Comparison of ENCODE assay signal across 22 mouse cellular contexts in genomic region chr6:143616386-143616785, GRCm38 (mm10).
DNase-seq lines count a peak whose midpoint lies in the region; ATAC-seq and TF ChIP-seq lines count a peak whose summit lies in the region.
"Had no signal": no experiment of that assay in that cellular context is flagged by ENCODE, and none has a peak within 500 bp of the region (broad histone marks: within the 10 kb centered on the region; RNA-seq: fewer than 3 reads in every experiment).

No protein-coding gene starts in this region.

- no peaks in the 10 kb centered on the region for H3K4me1 ChIP-seq in forebrain, embryonic 11.5 days (replicated peaks; ENCODE audit: control insufficient read depth, insufficient read depth, low read length)
- no peaks in the 10 kb centered on the region for H3K4me1 ChIP-seq in forebrain, embryonic 14.5 days (ENCODE audit: control insufficient read depth, insufficient read depth, low read length)
- H3K4me1 ChIP-seq in lung, adult 2 months (ENCODE audit: control insufficient read depth, insufficient read depth, low read length): no peaks in the 10 kb centered on the region
- H3K4me1 ChIP-seq: embryonic facial prominence, embryonic 12.5 days; forebrain, embryonic 12.5 days; heart, embryonic 13.5 days; hindbrain, embryonic 15.5 days had no signal

- TF ChIP-seq POLR2A in lung, adult 2 months (IDR thresholded peaks at IDR 0.05; ENCODE audit: borderline replicate concordance, extremely low read depth, low read depth, low read length): no peak

- ATAC-seq in forebrain, embryonic 11.5 days (replicated peaks; ENCODE audit: low FRiP score): no peak
- no peak for ATAC-seq in forebrain, embryonic 14.5 days
- ATAC-seq: CD4-positive, CD25-positive, alpha-beta regulatory T cell, adult 4 months; forebrain, postnatal 0 days; intestine, embryonic 16.5 days had no signal

- TF ChIP-seq CTCF in lung, adult 2 months (IDR thresholded peaks at IDR 0.05; ENCODE audit: insufficient read depth, low read length): no peak

- no peaks in the 10 kb centered on the region for H3K27me3 ChIP-seq in forebrain, embryonic 11.5 days (ENCODE audit: control insufficient read depth, insufficient read depth, low read length)
- H3K27me3 ChIP-seq in forebrain, embryonic 14.5 days (replicated peaks; ENCODE audit: control insufficient read depth, insufficient read depth, low read length): no peaks in the 10 kb centered on the region
- H3K27me3 ChIP-seq: embryonic facial prominence, embryonic 12.5 days; forebrain, embryonic 12.5 days; heart, embryonic 13.5 days; hindbrain, embryonic 15.5 days had no signal

- no peak overlapping the region for H3K4me3 ChIP-seq in forebrain, embryonic 11.5 days (ENCODE audit: low read depth, low read length)
- no peak overlapping the region for H3K4me3 ChIP-seq in forebrain, embryonic 14.5 days (ENCODE audit: low read depth, low read length)
- H3K4me3 ChIP-seq in lung, adult 2 months (replicated peaks; ENCODE audit: extremely low read depth, low read depth, low read length): no peak overlapping the region
- H3K4me3 ChIP-seq: embryonic facial prominence, embryonic 12.5 days; forebrain, embryonic 12.5 days; heart, embryonic 13.5 days; hindbrain, embryonic 15.5 days had no signal

- H3K36me3 ChIP-seq in forebrain, embryonic 11.5 days (ENCODE audit: control insufficient read depth, insufficient read depth, low read length): no peaks in the 10 kb centered on the region
- no peaks in the 10 kb centered on the region for H3K36me3 ChIP-seq in forebrain, embryonic 14.5 days (ENCODE audit: control insufficient read depth, insufficient read depth, low read length)
- H3K36me3 ChIP-seq: embryonic facial prominence, embryonic 12.5 days; forebrain, embryonic 12.5 days; G1E; heart, embryonic 13.5 days; hindbrain, embryonic 15.5 days had no signal

- no peak overlapping the region for H3K9ac ChIP-seq in forebrain, embryonic 11.5 days (ENCODE audit: low read length)
- H3K9ac ChIP-seq in forebrain, embryonic 14.5 days (ENCODE audit: low read length): no peak overlapping the region
- H3K9ac ChIP-seq: embryonic facial prominence, embryonic 12.5 days; forebrain, embryonic 12.5 days; forebrain, postnatal 0 days; heart, embryonic 13.5 days; hindbrain, embryonic 15.5 days had no signal

- 98% methylated on average over 4 of the region's 4 CpGs for WGBS in forebrain, embryonic 11.5 days
- WGBS in forebrain, embryonic 14.5 days: 90% methylated on average over 4 of the region's 4 CpGs
- 77% methylated on average over 4 of the region's 4 CpGs for WGBS in lung, adult 2 months

- H3K27ac ChIP-seq in forebrain, embryonic 11.5 days (ENCODE audit: low read depth, low read length): no peak overlapping the region
- H3K27ac ChIP-seq in forebrain, embryonic 14.5 days (ENCODE audit: low read depth, low read length): no peak overlapping the region
- H3K27ac ChIP-seq: embryonic facial prominence, embryonic 12.5 days; forebrain, embryonic 12.5 days; heart, embryonic 13.5 days; hindbrain, embryonic 15.5 days had no signal

- no peaks in the 10 kb centered on the region for H3K9me3 ChIP-seq in forebrain, embryonic 11.5 days (ENCODE audit: control insufficient read depth, low read length)
- H3K9me3 ChIP-seq in forebrain, embryonic 14.5 days (replicated peaks; ENCODE audit: control insufficient read depth, low read length): no peaks in the 10 kb centered on the region
- H3K9me3 ChIP-seq: embryonic facial prominence, embryonic 12.5 days; forebrain, embryonic 12.5 days; heart, embryonic 13.5 days; hindbrain, embryonic 15.5 days had no signal

- DNase-seq in forebrain, embryonic 11.5 days (ENCODE audit: low spot score): peak; percentile 14
- no peak for DNase-seq in forebrain, embryonic 14.5 days (ENCODE audit: low spot score)
- peak; percentile 5 for DNase-seq in lung, postnatal 14 days
- DNase-seq in lung, adult 2 months: no peak
- peak; percentile 71 for DNase-seq in 416B (ENCODE audit: low read depth)
- no peak for DNase-seq in left cerebral cortex, adult 9 months (ENCODE audit: low spot score in 2 of 2)
- DNase-seq in embryo, embryonic 9.5 days (ENCODE audit: extremely low spot score): no peak
- DNase-seq: adrenal gland, adult 8-10 months; cerebellum, adult 11 months; cerebellum, adult 8-10 months; cerebellum, postnatal 14 days; embryo, embryonic 11 days; forebrain, postnatal 0 days; gastrocnemius, postnatal 14 days; heart, postnatal 36 days had no signal

- no peak overlapping the region for H3K4me2 ChIP-seq in forebrain, embryonic 11.5 days (ENCODE audit: low read depth, low read length, severe bottlenecking)
- H3K4me2 ChIP-seq in forebrain, embryonic 14.5 days (ENCODE audit: low read length): no peak overlapping the region
- H3K4me2 ChIP-seq: embryonic facial prominence, embryonic 12.5 days; forebrain, embryonic 12.5 days; heart, embryonic 13.5 days; hindbrain, embryonic 15.5 days had no signal

Comparison
In these comparisons a context has a peak if more than half of its experiments do, and no peak if none do; other contexts are left out.
1. DNase-seq: peak in forebrain, embryonic 11.5 days (single experiment), lung, postnatal 14 days (single experiment) and 416B (single experiment); none in forebrain, embryonic 14.5 days (single experiment), lung, adult 2 months (single experiment), left cerebral cortex, adult 9 months (0 of 2) and embryo, embryonic 9.5 days (single experiment).